Mouse (Mus musculus) ES-Bruce4 (cell line): ENCODE measurements at regions not wholly inside any gene's neighbourhood (a gene's known extent, or its start where the extent isn't known, plus 50 kb on each side); places are given as distances from the start of the nearest gene placed in this dataset.

ENCODE experiments used
- H3K27ac ChIP-seq: 2 replicates; pipeline ENCODE4 v1.5.1; 2012; ENCODE audit warnings: low read length, inconsistent platforms; ENCODE audit not compliant: insufficient read depth
- H3K27me3 ChIP-seq: 2 replicates; pipeline ENCODE4 v1.6.1; 2012; ENCODE audit warnings: mild to moderate bottlenecking, low read length, inconsistent platforms; ENCODE audit not compliant: control insufficient read depth, poor library complexity, insufficient read depth, severe bottlenecking
- H3K36me3 ChIP-seq: 2 replicates; pipeline ENCODE4 v1.6.1; 2012; ENCODE audit warnings: inconsistent platforms, mild to moderate bottlenecking, low read length, moderate library complexity; ENCODE audit not compliant: control insufficient read depth, poor library complexity, insufficient read depth, severe bottlenecking
- H3K4me1 ChIP-seq: one replicate; pipeline ENCODE4 v1.8.1; 2011; ENCODE audit warnings: low read length; ENCODE audit not compliant: control insufficient read depth, insufficient read depth
- H3K4me3 ChIP-seq: 2 replicates; pipeline ENCODE4 v1.5.1; 2011; ENCODE audit warnings: low read depth, mild to moderate bottlenecking, low read length
- H3K9ac ChIP-seq: 2 replicates; pipeline ENCODE4 v1.6.1; 2012; ENCODE audit warnings: low read depth, mild to moderate bottlenecking, inconsistent platforms; ENCODE audit not compliant: poor library complexity, severe bottlenecking
- H3K9me3 ChIP-seq: replicated peaks from 2 replicates; pipeline ENCODE4 v1.6.1; 2012; ENCODE audit warnings: mild to moderate bottlenecking, low read length, inconsistent platforms; ENCODE audit not compliant: control insufficient read depth, poor library complexity, insufficient read depth, severe bottlenecking
- CTCF ChIP-seq: IDR thresholded peaks from one replicate; pipeline ENCODE4 v1.8.1; 2011; ENCODE audit warnings: low read depth, low read length
- EP300 ChIP-seq: IDR thresholded peaks from 2 replicates; pipeline ENCODE4 v1.6.1; 2011; ENCODE audit warnings: low read depth, low read length; ENCODE audit not compliant: insufficient read depth
- POLR2A ChIP-seq: IDR thresholded peaks from one replicate; pipeline ENCODE4 v1.8.1; 2011; ENCODE audit warnings: low read length; ENCODE audit not compliant: insufficient read depth

DNA sequence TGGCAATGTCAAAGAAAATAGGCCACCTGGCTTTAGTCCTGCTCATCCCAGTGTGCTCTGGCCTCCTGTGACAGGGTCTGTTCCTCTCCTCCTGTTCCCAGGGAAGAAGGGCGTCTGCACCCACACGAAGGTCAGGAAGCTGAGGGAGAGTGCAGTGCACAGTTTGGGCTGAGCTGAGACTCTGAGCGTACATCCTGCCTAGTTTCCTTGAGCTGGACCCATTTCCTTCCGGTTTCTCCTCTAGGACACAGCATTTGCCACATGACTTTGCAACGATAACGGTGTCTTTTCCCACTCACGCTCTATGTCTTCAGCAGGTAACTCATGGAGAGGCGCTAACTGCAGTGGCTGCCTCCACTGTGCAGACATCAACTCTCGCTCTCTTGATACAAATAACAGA is 59.6 kb upstream of the Cdh4 start:
- no peaks in the 10 kb centered on the region for H3K27me3 ChIP-seq
- no peak overlapping the region for H3K27ac ChIP-seq
- no peak for TF ChIP-seq CTCF
- TF ChIP-seq POLR2A: no peak
- no peak for TF ChIP-seq EP300
- no peaks in the 10 kb centered on the region for H3K9me3 ChIP-seq
- no peak overlapping the region for H3K9ac ChIP-seq
- H3K36me3 ChIP-seq: no peaks in the 10 kb centered on the region
- no peak overlapping the region for H3K4me3 ChIP-seq
- H3K4me1 ChIP-seq: no peaks in the 10 kb centered on the region

DNA sequence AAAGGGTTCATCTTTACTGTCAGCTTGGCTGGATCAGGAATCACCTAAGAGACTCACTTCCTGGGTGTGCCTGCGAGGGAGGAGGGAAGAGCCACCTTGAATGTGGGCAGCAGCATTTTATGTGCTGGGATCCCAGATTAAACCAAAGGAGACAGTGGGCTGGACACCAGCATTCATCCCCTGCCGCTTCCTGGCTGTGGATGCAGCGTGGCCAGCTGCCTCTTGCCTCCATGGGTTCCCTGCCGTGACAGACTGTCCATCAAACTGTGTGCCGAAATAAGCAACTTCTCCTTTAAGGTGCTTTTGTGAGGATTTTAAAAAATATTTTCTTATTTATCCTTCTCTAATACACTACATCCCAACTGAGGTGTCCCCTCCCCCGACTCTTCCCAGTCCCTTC is 55.4 kb upstream of the Cdh4 start:
- TF ChIP-seq EP300 (no peak), POLR2A (no peak), CTCF (no peak)
- no peaks in the 10 kb centered on the region for H3K9me3 ChIP-seq
- H3K4me3 ChIP-seq: no peak overlapping the region
- H3K27me3 ChIP-seq: no peaks in the 10 kb centered on the region
- no peak overlapping the region for H3K27ac ChIP-seq
- no peaks in the 10 kb centered on the region for H3K36me3 ChIP-seq
- no peak overlapping the region for H3K9ac ChIP-seq
- no peaks in the 10 kb centered on the region for H3K4me1 ChIP-seq

DNA sequence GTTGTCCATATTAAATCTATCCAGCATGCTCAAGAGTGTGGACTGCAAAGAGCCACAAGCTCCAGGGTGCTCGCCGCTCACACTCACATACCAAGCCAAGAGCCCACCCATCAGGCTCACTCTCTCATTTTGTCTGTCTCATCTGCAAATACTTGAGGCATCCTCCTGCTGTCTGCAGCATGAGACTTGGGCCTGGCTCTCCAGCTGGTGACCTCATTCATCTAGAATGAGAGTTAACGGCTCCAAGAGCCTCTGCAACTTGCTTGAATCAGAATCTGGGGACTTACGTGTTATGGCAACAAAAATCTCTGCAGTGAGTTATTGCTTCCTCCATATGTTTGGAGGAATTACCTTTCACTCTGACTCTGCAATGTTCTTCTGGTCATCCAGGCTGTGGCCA is 51.7 kb upstream of the Cdh4 start:
- Histone ChIP-seq H3K4me1 (no peaks in the 10 kb centered on the region), H3K9ac (no peak overlapping the region), H3K4me3 (no peak overlapping the region), H3K27me3 (no peaks in the 10 kb centered on the region), H3K9me3 (no peaks in the 10 kb centered on the region), H3K27ac (no peak overlapping the region), H3K36me3 (no peaks in the 10 kb centered on the region)
- no peak for TF ChIP-seq POLR2A
- TF ChIP-seq CTCF: no peak
- TF ChIP-seq EP300: no peak

DNA sequence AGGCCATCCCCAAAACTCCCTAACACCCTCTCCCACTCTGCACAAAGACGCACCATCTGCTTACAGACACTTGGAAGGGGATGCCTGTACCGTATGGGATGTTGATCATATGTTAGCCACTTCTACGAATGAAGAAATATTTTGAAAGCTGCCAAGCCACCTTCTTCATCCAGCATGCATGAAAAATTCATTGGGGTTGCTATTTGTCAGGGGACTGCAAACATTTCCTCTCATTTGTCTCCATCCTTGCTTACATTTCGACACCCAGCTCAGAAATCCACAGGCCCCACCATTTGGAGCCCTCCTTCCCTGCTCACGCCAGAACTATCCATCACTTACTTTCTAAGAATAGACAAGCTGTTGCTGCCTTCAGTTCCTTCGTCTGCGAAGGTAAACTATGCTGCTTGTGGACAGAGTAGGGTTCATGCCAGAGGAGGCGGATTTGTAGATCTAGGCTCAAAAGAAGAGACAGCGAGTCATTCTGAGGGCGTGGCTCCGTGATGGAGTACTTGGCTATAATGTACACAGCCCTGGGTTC is 51.2 kb upstream of the Cdh4 start:
- no peak overlapping the region for H3K9ac ChIP-seq
- H3K4me1 ChIP-seq: no peaks in the 10 kb centered on the region
- H3K27me3 ChIP-seq: no peaks in the 10 kb centered on the region
- H3K27ac ChIP-seq: no peak overlapping the region
- H3K36me3 ChIP-seq: no peaks in the 10 kb centered on the region
- no peak overlapping the region for H3K4me3 ChIP-seq
- no peaks in the 10 kb centered on the region for H3K9me3 ChIP-seq
- TF ChIP-seq EP300 (no peak), POLR2A (no peak), CTCF (no peak)
